Comparison of ENCODE assay signal across 19 mouse cellular contexts in genomic region chr8:127512001-127512573, GRCm38 (mm10).
A peak's percentile ranks its signal among the peaks of the same experiment; 100 is the strongest.
DNase-seq lines count a peak whose midpoint lies in the region; ATAC-seq lines count a peak whose summit lies in the region.
"Had no signal": no experiment of that assay in that cellular context is flagged by ENCODE, and none has a peak within 500 bp of the region (broad histone marks: within the 10 kb centered on the region; RNA-seq: fewer than 3 reads in every experiment).

No protein-coding gene starts in this region.

- no peaks in the 10 kb centered on the region for H3K27me3 ChIP-seq in forebrain, embryonic 15.5 days
- no peaks in the 10 kb centered on the region for H3K27me3 ChIP-seq in forebrain, embryonic 16.5 days (replicated peaks; ENCODE audit: control insufficient read depth, insufficient read depth, low read length)
- no peaks in the 10 kb centered on the region for H3K27me3 ChIP-seq in neural tube, embryonic 14.5 days (ENCODE audit: control insufficient read depth, insufficient read depth, low read length)
- H3K27me3 ChIP-seq: CH12.LX; forebrain, embryonic 13.5 days; limb, embryonic 12.5 days; megakaryocyte, embryonic 14.5 days; neural tube, embryonic 15.5 days had no signal

- no peak for ATAC-seq in forebrain, embryonic 15.5 days (replicated peaks)
- no peak for ATAC-seq in forebrain, embryonic 16.5 days
- no peak for ATAC-seq in neural tube, embryonic 14.5 days (ENCODE audit: low read depth)
- ATAC-seq: forebrain, embryonic 13.5 days had no signal

- 39% methylated on average over 1 of the region's 1 CpGs for WGBS in forebrain, embryonic 15.5 days
- 28% methylated on average over 1 of the region's 1 CpGs for whole genome bisulfite sequencing in forebrain, embryonic 16.5 days
- 21% methylated on average over 1 of the region's 1 CpGs for WGBS in neural tube, embryonic 14.5 days

- no peak overlapping the region for H3K9ac ChIP-seq in forebrain, embryonic 15.5 days (replicated peaks)
- no peak overlapping the region for H3K9ac ChIP-seq in forebrain, embryonic 16.5 days (replicated peaks; ENCODE audit: low read depth, low read length)
- no peak overlapping the region for H3K9ac ChIP-seq in neural tube, embryonic 14.5 days (replicated peaks; ENCODE audit: low read depth, low read length)
- H3K9ac ChIP-seq: forebrain, embryonic 13.5 days; limb, embryonic 12.5 days; liver, embryonic 14.5 days; neural tube, embryonic 15.5 days had no signal

- H3K27ac ChIP-seq in forebrain, embryonic 15.5 days (replicated peaks) = 0 out of 2 replicates have a peak overlapping the region, but pooled peaks have one; percentile 11
- no peak overlapping the region for H3K27ac ChIP-seq in forebrain, embryonic 16.5 days (ENCODE audit: low read length)
- 0 out of 2 replicates have a peak overlapping the region, but pooled peaks have one; percentile 24 for H3K27ac ChIP-seq in neural tube, embryonic 14.5 days (ENCODE audit: low read depth, low read length)
- H3K27ac ChIP-seq: forebrain, embryonic 13.5 days; gastrocnemius, adult 2 months; limb, embryonic 12.5 days; liver, embryonic 14.5 days; neural tube, embryonic 15.5 days had no signal

- H3K36me3 ChIP-seq in forebrain, embryonic 15.5 days = no peaks in the 10 kb centered on the region
- H3K36me3 ChIP-seq in forebrain, embryonic 16.5 days (ENCODE audit: control insufficient read depth, insufficient read depth) = no peaks in the 10 kb centered on the region
- no peaks in the 10 kb centered on the region for H3K36me3 ChIP-seq in neural tube, embryonic 14.5 days (ENCODE audit: control insufficient read depth, insufficient read depth, low read length)
- H3K36me3 ChIP-seq: limb, embryonic 12.5 days; neural tube, embryonic 15.5 days had no signal

- H3K4me3 ChIP-seq in forebrain, embryonic 15.5 days = no peak overlapping the region
- H3K4me3 ChIP-seq in forebrain, embryonic 16.5 days (replicated peaks; ENCODE audit: low read length) = no peak overlapping the region
- no peak overlapping the region for H3K4me3 ChIP-seq in neural tube, embryonic 14.5 days (ENCODE audit: low read depth, low read length)
- H3K4me3 ChIP-seq: forebrain, embryonic 13.5 days; gastrocnemius, adult 2 months; limb, embryonic 12.5 days; megakaryocyte, embryonic 14.5 days; neural tube, embryonic 15.5 days had no signal

- 0 out of 2 replicates have a peak, but pooled peaks cover 3% of the 10 kb centered on the region for H3K4me1 ChIP-seq in forebrain, embryonic 15.5 days
- H3K4me1 ChIP-seq in forebrain, embryonic 16.5 days (replicated peaks; ENCODE audit: control insufficient read depth, insufficient read depth, low read length) = no peaks in the 10 kb centered on the region
- peaks cover 4% of the 10 kb centered on the region; the same call in 1 of the 2 replicates for H3K4me1 ChIP-seq in neural tube, embryonic 14.5 days (ENCODE audit: control insufficient read depth, insufficient read depth, low read length)

- no peak for DNase-seq in neural tube, embryonic 10.5 days (ENCODE audit: extremely low spot score, low spot score)
- peak; percentile 53 for DNase-seq in kidney, postnatal 14 days
- DNase-seq in heart, adult 8-10 months (ENCODE audit: low spot score) = no peak
- DNase-seq in heart, postnatal 14 days = no peak
- DNase-seq: cerebellum, postnatal 14 days; embryo, embryonic 11 days; gastrocnemius, adult 2 months; lung, postnatal 10 days; right cerebral cortex, postnatal 4 days; thymus, postnatal 36 days had no signal

- no peaks in the 10 kb centered on the region for H3K9me3 ChIP-seq in forebrain, embryonic 15.5 days
- H3K9me3 ChIP-seq in forebrain, embryonic 16.5 days (ENCODE audit: control insufficient read depth, low read length) = no peaks in the 10 kb centered on the region
- H3K9me3 ChIP-seq in neural tube, embryonic 14.5 days (ENCODE audit: control insufficient read depth, low read length) = no peaks in the 10 kb centered on the region
- H3K9me3 ChIP-seq: forebrain, embryonic 13.5 days; limb, embryonic 12.5 days; megakaryocyte, embryonic 14.5 days; neural tube, embryonic 15.5 days had no signal

- no peak overlapping the region for H3K4me2 ChIP-seq in forebrain, embryonic 15.5 days (replicated peaks)
- no peak overlapping the region for H3K4me2 ChIP-seq in forebrain, embryonic 16.5 days (ENCODE audit: low read length)
- H3K4me2 ChIP-seq in neural tube, embryonic 14.5 days (ENCODE audit: low read depth, low read length) = no peak overlapping the region
- H3K4me2 ChIP-seq: forebrain, embryonic 13.5 days; limb, embryonic 12.5 days; neural tube, embryonic 15.5 days had no signal

- intact Hi-C loops in heart, postnatal 14 days (cut with DNase I) = no loop called here
